ENCODE assay signal across 8 mouse cellular contexts in the genomic region with DNA sequence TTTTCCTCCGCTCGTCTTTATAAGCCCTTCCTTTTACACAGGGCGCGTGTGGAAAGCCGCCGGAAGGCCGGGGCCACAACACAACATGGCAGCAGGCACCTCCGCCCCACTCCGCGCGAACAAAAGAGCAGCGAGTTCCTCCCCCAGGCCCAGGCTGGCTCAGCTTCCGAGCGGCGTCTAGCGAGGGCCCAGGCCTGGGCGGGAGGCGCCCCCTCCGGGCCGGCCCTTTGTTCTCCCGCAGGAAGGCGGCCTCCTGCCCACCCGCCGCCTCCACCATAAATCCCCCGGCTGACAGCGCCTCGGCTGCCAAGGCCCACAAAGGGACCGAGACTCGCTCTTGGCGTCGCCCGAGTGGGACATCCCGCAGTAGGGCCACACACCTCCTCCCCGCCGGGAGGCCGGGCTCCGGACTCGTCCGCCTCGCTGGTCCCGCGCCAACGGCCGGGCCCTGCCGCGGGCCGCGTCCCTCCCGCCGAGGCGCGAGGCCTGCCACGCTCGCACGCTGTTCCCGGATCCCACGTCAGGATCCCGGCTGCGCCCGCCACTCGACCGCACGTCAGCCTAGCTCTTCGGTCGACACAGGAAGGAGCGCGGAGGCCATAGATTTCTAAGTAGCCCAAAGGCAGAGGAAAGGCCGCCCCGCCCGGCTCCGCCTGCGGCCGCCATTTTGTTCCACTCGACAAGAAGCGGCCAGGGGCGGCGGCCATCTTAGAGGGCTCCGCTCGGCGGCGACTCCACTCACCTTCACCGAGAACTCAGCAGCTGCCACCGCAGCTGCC. TPM values are rescaled to one million over a fixed set of nuclear protein-coding genes. Genes with fewer than 3 reads are reported as not detected.
DNase-seq lines count a peak whose midpoint lies in the region; ATAC-seq and TF ChIP-seq lines count a peak whose summit lies in the region.

No protein-coding gene starts in this region.

- ATAC-seq in embryonic facial prominence, embryonic 14.5 days (ENCODE audit: low read depth) = peak; percentile 74
- ATAC-seq in limb, embryonic 13.5 days (ENCODE audit: low FRiP score, low read depth) = peak; percentile 82
- peak; percentile 84 for ATAC-seq in midbrain, embryonic 15.5 days (replicated peaks)

- WGBS in bone marrow, adult 2 months = under 1% methylated on average over 83 of the region's 83 CpGs
- WGBS in embryonic facial prominence, embryonic 14.5 days = under 1% methylated on average over 51 of the region's 83 CpGs
- under 1% methylated on average over 83 of the region's 83 CpGs for WGBS in limb, embryonic 13.5 days
- under 1% methylated on average over 83 of the region's 83 CpGs for WGBS in midbrain, embryonic 15.5 days

- H3K4me3 ChIP-seq in bone marrow, adult 2 months (replicated peaks; ENCODE audit: control insufficient read depth, low read depth, low read length) = peak overlapping the region; percentile 97
- peak overlapping the region; percentile 99 for H3K4me3 ChIP-seq in embryonic facial prominence, embryonic 14.5 days (ENCODE audit: low read depth, low read length)
- H3K4me3 ChIP-seq in limb, embryonic 13.5 days = peak overlapping the region; percentile 99
- H3K4me3 ChIP-seq in midbrain, embryonic 15.5 days = peak overlapping the region; percentile 97

- no peaks in the 10 kb centered on the region for H3K9me3 ChIP-seq in embryonic facial prominence, embryonic 14.5 days (ENCODE audit: control insufficient read depth, low read length)
- H3K9me3 ChIP-seq in limb, embryonic 13.5 days = no peaks in the 10 kb centered on the region
- no peaks in the 10 kb centered on the region for H3K9me3 ChIP-seq in midbrain, embryonic 15.5 days

- H3K27me3 ChIP-seq in embryonic facial prominence, embryonic 14.5 days (replicated peaks; ENCODE audit: control insufficient read depth, insufficient read depth, low read length) = no peaks in the 10 kb centered on the region
- no peaks in the 10 kb centered on the region for H3K27me3 ChIP-seq in limb, embryonic 13.5 days
- H3K27me3 ChIP-seq in midbrain, embryonic 15.5 days (replicated peaks) = no peaks in the 10 kb centered on the region

- no peak for TF ChIP-seq CTCF in bone marrow, adult 2 months (IDR thresholded peaks at IDR 0.05; ENCODE audit: control insufficient read depth, insufficient read depth, low read length)

- peak; percentile 46 for DNase-seq in 3T3-L1 (ENCODE audit: low read depth, low spot score)
- DNase-seq in embryonic facial prominence, embryonic 14.5 days (ENCODE audit: low spot score) = peak; percentile 94
- DNase-seq in heart, adult 8-10 months (ENCODE audit: low spot score) = peak; percentile 79
- peak; percentile 91 for DNase-seq in kidney, adult 9 months
- peak; percentile 80 to 82 for DNase-seq in spleen, adult 18-20 months

- H3K4me2 ChIP-seq in embryonic facial prominence, embryonic 14.5 days (ENCODE audit: low read depth, low read length) = peak overlapping the region; percentile 83
- peak overlapping the region; percentile 92 for H3K4me2 ChIP-seq in limb, embryonic 13.5 days (replicated peaks)
- H3K4me2 ChIP-seq in midbrain, embryonic 15.5 days = peak overlapping the region; percentile 58

- H3K36me3 ChIP-seq in embryonic facial prominence, embryonic 14.5 days (ENCODE audit: control insufficient read depth, insufficient read depth, low read length) = peaks cover 47% of the 10 kb centered on the region
- H3K36me3 ChIP-seq in limb, embryonic 13.5 days = peaks cover 44% of the 10 kb centered on the region
- peaks cover 36% of the 10 kb centered on the region for H3K36me3 ChIP-seq in midbrain, embryonic 15.5 days (replicated peaks)

- TF ChIP-seq POLR2A in bone marrow, adult 2 months (IDR thresholded peaks at IDR 0.05; ENCODE audit: borderline replicate concordance, control insufficient read depth, low read depth, low read length) = peak; percentile 58; the same call in 1 of the 2 replicates

- H3K27ac ChIP-seq in bone marrow, adult 2 months (ENCODE audit: control insufficient read depth, insufficient read depth, low read depth, low read length, poor library complexity) = peak overlapping the region; percentile 100
- H3K27ac ChIP-seq in embryonic facial prominence, embryonic 14.5 days (replicated peaks; ENCODE audit: low read depth, low read length) = peak overlapping the region; percentile 100
- H3K27ac ChIP-seq in limb, embryonic 13.5 days = peak overlapping the region; percentile 100
- H3K27ac ChIP-seq in midbrain, embryonic 15.5 days = peak overlapping the region; percentile 100

- H3K9ac ChIP-seq in embryonic facial prominence, embryonic 14.5 days (ENCODE audit: low read depth, low read length) = peak overlapping the region; percentile 100
- H3K9ac ChIP-seq in limb, embryonic 13.5 days = peak overlapping the region; percentile 100
- H3K9ac ChIP-seq in midbrain, embryonic 15.5 days = peak overlapping the region; percentile 100

- no peaks in the 10 kb centered on the region; the same call in 1 of the 2 replicates for H3K4me1 ChIP-seq in bone marrow, adult 2 months (ENCODE audit: control insufficient read depth, insufficient read depth, low read length)
- peaks cover 20% of the 10 kb centered on the region for H3K4me1 ChIP-seq in embryonic facial prominence, embryonic 14.5 days (ENCODE audit: control insufficient read depth, insufficient read depth, low read length)
- H3K4me1 ChIP-seq in limb, embryonic 13.5 days = peaks cover 23% of the 10 kb centered on the region
- H3K4me1 ChIP-seq in midbrain, embryonic 15.5 days = peaks cover 33% of the 10 kb centered on the region

RNA-seq across cellular contexts. Expression of a gene that starts 0.6 kb away (rescaled TPM):
- polyA plus RNA-seq in bone marrow, adult 2 months (2011; ENCODE audit: insufficient read depth, insufficient read length, low replicate concordance, missing spikeins) = 184 and 239 TPM in 2 replicates
- 913 and 918 TPM in 2 replicates for polyA plus RNA-seq in embryonic facial prominence, embryonic 14.5 days (2014; fragmentation: Nextera tagmentation; extraction: Ambion mirVana)
- 1,000 to 10,000 TPM in 3 of 4 experiments, 100 to 1,000 TPM in 1; 989 to 1,111 (median 1,090) TPM for total RNA-seq in heart, adult 8-10 months (2022)
- polyA plus RNA-seq in limb, embryonic 13.5 days (2015; fragmentation: Nextera tagmentation; extraction: Ambion mirVana) = 823 and 917 TPM in 2 replicates
- 1,075 and 1,130 TPM in 2 replicates for polyA plus RNA-seq in midbrain, embryonic 15.5 days (2015; fragmentation: Nextera tagmentation; extraction: Ambion mirVana)

RNA-seq across cellular contexts. Expression of a gene that starts 53.5 kb away (rescaled TPM):
- polyA plus RNA-seq in bone marrow, adult 2 months (2011; ENCODE audit: insufficient read depth, insufficient read length, low replicate concordance, missing spikeins) = 12.1 and 21.2 TPM in 2 replicates
- 59.4 and 62.7 TPM in 2 replicates for polyA plus RNA-seq in embryonic facial prominence, embryonic 14.5 days (2014; fragmentation: Nextera tagmentation; extraction: Ambion mirVana)
- 10 to 100 TPM; 11.3 to 18.2 (median 12.9) TPM for total RNA-seq in heart, adult 8-10 months (2022)
- polyA plus RNA-seq in limb, embryonic 13.5 days (2015; fragmentation: Nextera tagmentation; extraction: Ambion mirVana) = 82.1 and 90.8 TPM in 2 replicates
- polyA plus RNA-seq in midbrain, embryonic 15.5 days (2015; fragmentation: Nextera tagmentation; extraction: Ambion mirVana) = 86.0 and 91.8 TPM in 2 replicates

Comparison
In these comparisons a context has a peak if more than half of its experiments do, and no peak if none do; other contexts are left out.
1. Peak in every context shown above with its lines: DNase-seq, ATAC-seq, H3K4me3 ChIP-seq and H3K27ac ChIP-seq.